Mouse (Mus musculus) gastrocnemius, adult 2 months (tissue): Measurements from ENCODE around the gene Ap2a2. TPM values are rescaled to one million over a fixed set of nuclear protein-coding genes. Genes with fewer than 3 reads are reported as not detected.

Experiments used
- DNase-seq: peaks from one replicate; pipeline ENCODE4 v3.0.0; 2022
- H3K27ac ChIP-seq: fragments of 200-600 bp; 2 replicates; pipeline ENCODE4 v1.8.1; 2022; ENCODE audit warnings: mild to moderate bottlenecking
- H3K4me3 ChIP-seq: fragments of 200-600 bp; 2 replicates; pipeline ENCODE4 v1.8.1; 2022; ENCODE audit warnings: mild to moderate bottlenecking, moderate library complexity
- CTCF ChIP-seq: fragments of 200-600 bp; IDR thresholded peaks from 2 replicates; pipeline ENCODE4 v1.8.1; 2022; ENCODE audit warnings: antibody characterized with exemption, mild to moderate bottlenecking, moderate library complexity
- intact Hi-C: fragments of 180-260 bp; cut with DNase I; formaldehyde crosslinking; loops from one replicate; pipeline ENCODE4 v1.15.1; 2025
- long read RNA-seq, 2 experiments: library from polyadenylated mRNA; stranded (forward); transcript quantifications; one replicate each; pipeline ENCODE4 v2.0.0; 2021
- total RNA-seq, 2 experiments: library from RNA; stranded (reverse); gene quantifications; 2 replicates each; pipeline ENCODE4 v1.2.3; 2021

Ap2a2 gene
- 10 to 100 TPM; 52.2 to 52.9 TPM for total RNA-seq
- long read RNA-seq, experiment 1, full-length matches to known transcripts: 108 of 171 reads
- long read RNA-seq, experiment 1, partial matches to known transcripts: 11 of 171 reads
- long read RNA-seq, experiment 1, other reads (novel, unspliced or antisense): 52 of 171 reads
- long read RNA-seq, experiment 2, full-length matches to known transcripts: 98 of 147 reads
- long read RNA-seq, experiment 2, partial matches to known transcripts: 6 of 147 reads
- long read RNA-seq, experiment 2, other reads (novel, unspliced or antisense): 43 of 147 reads

DNA sequence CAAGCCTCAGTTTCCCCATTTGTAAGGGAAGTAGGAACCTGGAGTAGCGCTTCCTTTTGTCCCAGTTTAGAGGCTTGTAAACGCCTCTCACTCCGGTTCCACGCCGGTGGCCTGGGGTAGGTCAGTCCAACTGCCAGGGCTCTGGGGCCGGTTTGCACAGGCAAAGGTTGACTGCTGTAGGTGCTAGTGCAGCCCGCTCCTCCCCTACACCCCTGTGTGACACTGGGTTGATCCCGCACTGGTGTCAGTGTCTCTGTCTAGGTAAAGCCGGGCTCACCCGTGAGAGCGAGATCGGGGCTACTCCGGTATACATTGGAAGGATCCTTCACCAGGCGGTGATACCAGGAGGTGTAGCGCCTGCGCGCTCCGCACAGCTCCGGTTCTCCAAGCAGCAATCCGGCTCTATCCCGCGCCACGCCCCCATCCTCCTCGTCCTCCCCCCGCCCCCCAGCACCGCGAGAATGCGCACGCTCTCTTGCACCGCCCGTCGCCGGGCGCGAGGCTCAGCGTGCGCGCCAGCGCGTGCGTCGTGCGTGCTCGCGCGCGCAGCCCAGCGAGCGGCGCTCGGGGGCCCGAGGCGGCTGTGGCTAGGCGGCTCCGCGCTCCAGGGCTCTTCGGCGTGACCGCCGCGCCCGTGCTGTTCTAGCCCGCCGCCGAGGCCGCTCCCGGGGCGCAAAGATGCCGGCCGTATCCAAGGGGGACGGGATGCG lies at the start of gene Ap2a2:
TSS of gene Ap2a2 (plus strand) at position 492 of the 710 bp plus-strand sequence.
- Histone ChIP-seq H3K27ac (peak within 1 kb of the TSS; percentile 93), H3K4me3 (peak within 1 kb of the TSS; percentile 100)
- TF ChIP-seq CTCF: no peak
- intact Hi-C loops: loop anchor here (1.0 kb wide), 1 partner anchor 22 kb away; no protein-coding TSS in a partner anchor
- DNase-seq: peak; percentile 96

DNA sequence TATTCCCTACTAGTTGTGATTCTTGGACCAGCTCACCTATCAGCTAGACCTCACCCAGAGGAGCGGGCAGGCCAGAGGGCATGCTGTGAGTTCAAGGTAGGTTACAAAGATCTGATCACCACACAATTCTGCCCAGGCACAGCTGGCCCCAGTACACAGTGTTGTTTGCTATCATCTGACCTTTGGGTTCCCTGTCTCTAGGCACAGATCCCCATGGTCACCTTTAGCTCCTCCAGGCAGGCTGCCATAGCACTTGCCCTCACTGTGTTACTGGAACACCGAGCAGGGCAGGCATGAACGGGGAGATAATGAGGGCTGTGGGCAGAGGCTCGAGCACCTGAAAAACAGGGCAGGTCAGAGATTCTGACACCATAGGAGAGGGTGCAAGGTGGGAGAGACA lies 44.3 kb upstream of the Ap2a2 start:
- intact Hi-C loops: no loop called here
- Histone ChIP-seq H3K27ac (peak overlapping the region; percentile 16; the same call in 1 of the 2 replicates), H3K4me3 (no peak overlapping the region)
- TF ChIP-seq CTCF: no peak
- DNase-seq: peak; percentile 53

DNA sequence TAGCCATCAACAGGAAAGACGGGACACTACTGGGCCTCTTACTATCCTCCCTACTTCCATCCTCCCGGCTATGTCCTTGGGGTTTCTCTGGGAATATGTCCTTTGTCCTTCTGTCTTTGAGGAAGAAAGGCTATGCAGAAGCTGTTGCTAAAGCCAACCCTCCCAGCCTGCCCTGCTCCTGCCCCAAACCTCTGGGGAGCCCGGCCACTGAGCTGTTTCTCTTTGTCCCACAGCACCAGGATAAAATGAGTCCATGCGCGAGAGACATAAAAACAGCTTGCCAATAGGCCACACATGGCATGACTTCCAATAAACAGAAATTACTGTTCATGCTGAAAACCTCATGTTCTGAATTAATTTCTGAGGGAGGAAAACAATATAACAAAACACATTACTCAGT lies 43.7 kb upstream of the Ap2a2 start:
- no peak for DNase-seq
- no peak for TF ChIP-seq CTCF
- intact Hi-C loops: no loop called here
- Histone ChIP-seq H3K27ac (no peak overlapping the region), H3K4me3 (no peak overlapping the region)

DNA sequence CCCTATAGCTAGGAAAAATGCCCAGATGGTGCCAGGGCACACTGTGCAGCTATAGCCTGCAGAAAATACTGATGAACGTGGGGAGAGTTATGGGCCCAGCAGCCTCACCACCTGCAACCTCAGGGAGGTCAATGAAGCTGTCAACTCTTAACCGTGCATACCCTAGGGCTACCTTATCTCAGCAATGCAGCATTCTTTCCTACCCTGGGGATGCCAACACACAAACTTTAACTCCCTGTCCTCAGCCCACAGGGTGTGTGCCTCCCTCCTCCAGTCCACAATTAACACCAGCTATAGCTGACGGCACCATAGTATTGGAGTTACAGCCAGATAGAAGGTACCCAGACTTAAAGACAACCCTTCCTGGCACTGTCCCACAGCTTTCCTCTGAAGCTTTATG lies 43.0 kb upstream of the Ap2a2 start:
- no peak for DNase-seq
- intact Hi-C loops: no loop called here
- no peak overlapping the region for H3K27ac ChIP-seq
- no peak overlapping the region for H3K4me3 ChIP-seq
- no peak for TF ChIP-seq CTCF

DNA sequence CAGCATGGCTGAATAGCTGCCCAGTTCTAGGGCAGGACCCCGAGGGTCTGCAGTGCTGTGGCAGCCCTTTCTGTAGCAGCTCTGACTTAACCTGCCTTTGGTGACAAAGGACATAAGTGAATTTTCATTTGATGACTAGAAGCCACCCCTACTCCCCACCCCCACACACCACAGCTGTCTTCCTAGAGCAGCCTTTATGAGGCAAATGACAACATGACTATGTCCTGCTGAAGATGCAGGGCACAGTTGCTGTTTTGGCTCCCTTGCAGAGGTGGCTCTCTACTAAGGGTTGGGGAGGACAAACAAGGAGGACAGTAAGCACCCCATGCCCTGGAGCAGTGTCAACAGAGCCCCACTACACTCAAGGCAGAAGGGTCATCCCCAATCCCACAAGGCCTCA lies 42.2 kb upstream of the Ap2a2 start:
- H3K27ac ChIP-seq: no peak overlapping the region; the same call in 1 of the 2 replicates
- intact Hi-C loops: no loop called here
- no peak overlapping the region for H3K4me3 ChIP-seq
- DNase-seq: no peak
- no peak for TF ChIP-seq CTCF

DNA sequence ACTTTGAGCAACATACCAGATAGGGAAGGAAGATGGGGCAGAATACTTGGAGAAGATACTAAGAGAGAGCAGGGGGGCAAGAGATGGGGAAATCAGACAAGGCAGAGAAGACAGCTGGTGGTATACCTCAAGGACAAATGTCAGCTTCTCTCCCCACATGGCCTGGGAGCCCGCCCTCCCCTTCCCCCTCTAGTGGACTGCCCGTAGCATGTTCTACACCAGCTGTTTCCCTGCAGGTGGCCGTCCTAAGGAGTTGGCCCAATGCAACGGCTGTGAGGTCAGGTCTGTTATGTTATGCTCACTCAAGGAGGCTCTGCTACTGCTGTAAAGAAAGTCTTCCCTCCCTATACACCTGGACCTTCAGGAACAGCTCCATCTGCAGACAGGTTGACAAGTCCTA lies 39.0 kb upstream of the Ap2a2 start:
- intact Hi-C loops: no loop called here
- no peak overlapping the region for H3K4me3 ChIP-seq
- TF ChIP-seq CTCF: no peak
- H3K27ac ChIP-seq: no peak overlapping the region
- no peak for DNase-seq

DNA sequence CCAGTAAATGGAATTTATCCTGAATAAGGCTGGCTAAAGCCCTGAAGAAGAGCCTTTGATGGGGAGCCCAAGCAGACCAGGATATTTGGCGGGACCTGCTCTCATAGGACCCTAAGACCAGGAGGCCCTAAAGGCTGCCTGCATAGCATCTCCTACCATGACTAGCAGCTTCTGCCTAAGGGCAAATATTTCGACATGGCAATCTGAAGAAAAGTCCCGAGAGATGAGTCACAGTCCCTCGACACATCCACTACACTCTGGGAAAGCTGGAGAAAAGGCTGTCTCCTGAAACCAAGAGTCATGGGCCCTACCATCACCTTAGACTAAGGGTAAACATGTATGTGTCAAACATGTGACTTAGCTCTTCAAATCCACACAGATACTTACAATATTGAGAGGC lies 37.7 kb upstream of the Ap2a2 start:
- no peak overlapping the region for H3K27ac ChIP-seq
- no peak for TF ChIP-seq CTCF
- intact Hi-C loops: loop anchor here (2.0 kb wide), 1 partner anchor 115 kb away; no protein-coding TSS in a partner anchor
- no peak for DNase-seq
- no peak overlapping the region for H3K4me3 ChIP-seq

DNA sequence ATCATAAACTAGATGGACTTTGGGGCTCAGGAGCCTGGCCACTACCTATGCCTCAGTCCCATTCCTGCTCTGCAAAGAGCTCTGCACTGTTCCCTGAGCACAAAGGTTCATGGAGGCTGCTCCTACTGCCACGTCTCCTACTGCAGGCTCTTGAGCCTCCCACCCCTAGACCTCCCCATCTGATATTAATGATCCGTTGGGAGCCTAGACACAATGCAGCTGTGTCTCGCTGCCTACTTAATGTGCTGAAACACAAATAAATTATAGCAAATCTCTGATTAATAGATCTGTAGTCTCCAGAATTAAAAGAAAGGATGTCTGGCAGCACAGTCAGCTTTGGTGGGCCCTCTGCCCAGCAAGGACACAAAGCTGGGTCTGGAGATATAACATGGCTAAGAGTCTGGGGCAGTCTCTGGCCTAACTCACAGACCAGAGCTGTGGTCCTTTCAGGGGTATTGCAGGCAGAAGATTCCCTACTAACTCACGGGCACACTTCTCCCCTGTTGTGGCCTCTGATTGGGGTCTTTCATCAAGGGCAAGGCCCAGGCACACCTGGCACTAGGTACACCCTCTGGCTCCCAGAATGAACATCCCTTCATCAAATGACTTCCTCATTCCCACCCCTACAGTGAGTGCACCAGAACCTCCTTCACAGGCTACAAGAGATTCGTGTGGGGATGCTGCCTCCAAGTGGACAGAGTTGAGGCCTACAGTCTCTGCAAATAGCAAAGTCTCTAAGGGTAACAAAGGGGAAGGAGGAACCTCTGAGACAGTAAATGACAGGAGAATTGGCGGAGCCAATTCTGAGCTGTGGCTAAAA lies 37.0 kb upstream of the Ap2a2 start:
- intact Hi-C loops: loop anchor here (1.0 to 5.0 kb wide), 3 partner anchors 45 to 142 kb away; no protein-coding TSS in a partner anchor
- DNase-seq: peak; percentile 77
- Histone ChIP-seq H3K4me3 (no peak overlapping the region), H3K27ac (no peak overlapping the region)
- peak; percentile 95 for TF ChIP-seq CTCF

DNA sequence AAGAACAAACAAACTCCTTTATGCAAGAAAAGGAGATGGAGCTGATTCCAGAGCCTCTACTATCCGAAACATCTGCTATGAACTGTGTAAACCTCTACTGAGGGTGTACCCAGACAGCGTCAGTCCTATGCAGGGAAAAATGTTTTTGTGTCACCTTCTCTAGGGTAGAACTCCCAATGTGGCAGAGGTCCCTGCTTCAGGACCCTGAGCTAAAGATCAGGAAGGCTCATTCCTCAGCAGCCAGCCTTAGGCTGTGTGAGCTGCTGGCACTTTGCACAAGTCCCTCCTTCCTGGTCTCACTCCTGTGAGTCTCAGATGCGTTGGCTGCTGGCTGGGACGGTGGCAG lies 36.4 kb upstream of the Ap2a2 start:
- Histone ChIP-seq H3K27ac (no peak overlapping the region), H3K4me3 (no peak overlapping the region)
- intact Hi-C loops: loop anchor here (1.0 to 5.0 kb wide), 3 partner anchors 45 to 142 kb away; no protein-coding TSS in a partner anchor
- no peak for DNase-seq
- TF ChIP-seq CTCF: no peak

DNA sequence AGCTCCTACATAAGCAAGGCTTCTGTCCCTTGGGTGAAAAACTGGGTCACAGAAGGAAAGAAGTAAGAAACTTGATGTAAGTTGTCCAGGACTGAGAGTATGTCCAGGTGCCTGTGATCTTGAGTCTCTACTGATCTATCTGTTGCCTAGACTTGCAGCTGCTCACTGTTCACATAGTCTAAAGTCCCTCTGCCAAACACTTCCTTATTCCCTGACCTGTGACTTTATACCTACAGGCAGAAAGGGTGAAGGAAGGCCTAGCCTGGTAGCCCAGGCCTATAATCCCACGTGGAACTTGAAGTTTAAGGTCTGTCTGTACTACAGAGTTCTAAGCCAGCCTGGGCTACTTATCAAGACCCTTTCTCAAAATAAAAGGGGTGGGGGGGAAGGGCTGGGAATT lies 26.4 kb upstream of the Ap2a2 start:
- DNase-seq: no peak
- Histone ChIP-seq H3K27ac (no peak overlapping the region), H3K4me3 (no peak overlapping the region)
- intact Hi-C loops: loop anchor here (5.0 kb wide), 1 partner anchor 138 kb away; no protein-coding TSS in a partner anchor
- no peak for TF ChIP-seq CTCF

DNA sequence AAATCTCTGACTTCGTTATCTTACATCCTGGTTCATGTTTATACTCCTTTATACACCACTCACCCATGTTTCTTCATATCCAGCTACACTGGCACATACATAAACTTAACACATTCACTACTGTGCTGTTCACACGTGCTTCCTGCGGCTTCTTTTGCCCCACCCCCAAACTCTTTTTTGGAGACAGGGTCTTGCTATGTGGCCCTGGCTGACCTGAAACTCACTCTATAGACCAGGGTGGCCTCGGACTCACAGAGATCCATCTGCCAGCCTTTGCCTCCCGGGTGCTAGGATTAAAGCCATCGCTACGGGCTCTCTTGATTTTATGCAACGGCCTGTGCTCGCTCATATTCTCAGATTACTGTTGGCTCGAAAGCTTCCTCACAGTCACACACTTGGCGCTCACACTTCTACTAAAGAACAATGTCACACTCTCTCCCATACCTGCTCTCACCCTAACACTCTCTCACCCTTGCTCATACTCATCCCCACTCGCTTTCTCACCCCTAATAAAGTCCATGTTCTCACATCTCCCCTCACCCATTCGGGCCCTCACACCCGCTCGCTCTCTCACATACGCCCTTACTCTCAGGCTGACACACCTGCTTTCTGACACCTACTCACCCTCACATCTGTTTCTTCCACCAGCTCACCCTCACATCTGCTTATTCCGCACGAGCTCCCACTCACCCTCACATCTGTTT lies 23.0 kb upstream of the Ap2a2 start:
- DNase-seq: peak; percentile 39
- peak overlapping the region; percentile 93 for H3K27ac ChIP-seq
- H3K4me3 ChIP-seq: peak overlapping the region; percentile 92
- intact Hi-C loops: loop anchor here (5.0 kb wide), 1 partner anchor 142 kb away; no protein-coding TSS in a partner anchor
- TF ChIP-seq CTCF: no peak
